Mouse (Mus musculus) hematopoietic stem cell, adult 5-6 weeks (primary cell): ENCODE results near the gene Cela1. TPM values are rescaled to one million over a fixed set of nuclear protein-coding genes. Genes with fewer than 3 reads are reported as not detected.

Source experiments
- ATAC-seq, 2 experiments: fragments of 125-278 bp in 1 of 2; replicated peaks in 1 of 2; 2 replicates each; pipeline ENCODE4 v1.8.0; 2016 to 2017; ENCODE audit warnings: inconsistent platforms in 2 of 2, mild to moderate bottlenecking in 2 of 2, moderate number of reproducible peaks in 2 of 2, low read depth in 1 of 2, moderate TSS enrichment in 1 of 2; ENCODE audit not compliant: low FRiP score in 2 of 2, poor library complexity in 2 of 2, severe bottlenecking in 2 of 2, insufficient read depth in 1 of 2, low TSS enrichment in 1 of 2
- total RNA-seq: library from RNA; stranded (forward); fragments of 172-1452, 232-1000 nt; gene quantifications from 2 replicates; pipeline ENCODE4 v1.2.3, GENCODE M21; 2017

Cela1 gene
- 4.8 and 14.2 TPM in 2 replicates for total RNA-seq

DNA sequence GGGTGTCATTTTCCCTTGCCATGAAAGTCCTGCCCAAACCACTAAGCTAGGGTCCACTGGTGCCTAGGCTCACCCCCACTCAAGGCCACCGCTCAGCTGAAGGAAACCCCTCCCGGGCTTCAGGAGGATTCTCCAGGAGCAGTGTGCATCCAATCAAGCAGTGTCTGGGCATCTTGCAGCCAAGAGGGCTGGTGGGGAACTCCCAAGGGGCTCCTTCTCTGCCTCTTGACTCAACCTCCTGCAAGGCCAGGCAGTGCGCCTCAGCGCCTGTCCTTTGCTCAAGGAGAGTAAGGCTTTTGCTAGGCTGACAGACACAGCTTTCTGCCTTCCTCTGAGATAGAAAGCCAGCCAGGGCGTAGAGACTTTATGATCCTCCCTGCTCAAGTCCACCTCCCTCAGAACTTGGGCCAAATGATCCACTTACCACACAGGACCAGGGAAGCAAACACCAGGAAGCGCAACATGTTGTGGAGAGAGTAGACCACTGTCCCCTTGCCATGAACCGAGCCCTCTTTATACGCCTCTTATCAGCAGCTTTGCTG lies at the start of gene Cela1:
TSS of gene Cela1 (minus strand) at position 492 of the 542 bp plus-strand sequence.
- ATAC-seq: no peak

DNA sequence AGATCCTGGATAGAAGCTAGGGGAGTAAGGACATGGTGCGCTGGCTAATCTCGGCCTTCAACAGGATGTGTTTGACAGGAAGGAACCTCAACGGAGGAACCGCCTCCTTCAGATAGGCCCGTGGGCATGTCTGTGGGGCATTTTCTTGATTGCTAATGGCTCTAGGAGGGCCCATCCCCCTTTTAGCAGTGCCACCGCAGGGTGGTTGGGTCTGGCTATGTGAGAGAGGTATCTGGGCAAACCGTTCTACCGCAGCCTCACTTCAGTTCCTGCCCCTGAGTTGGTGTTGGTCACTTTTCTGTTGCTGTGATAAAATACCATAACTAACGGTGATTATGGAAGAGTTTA lies 48.2 kb upstream of the Cela1 start:
- ATAC-seq: peak; percentile 55 to 58

DNA sequence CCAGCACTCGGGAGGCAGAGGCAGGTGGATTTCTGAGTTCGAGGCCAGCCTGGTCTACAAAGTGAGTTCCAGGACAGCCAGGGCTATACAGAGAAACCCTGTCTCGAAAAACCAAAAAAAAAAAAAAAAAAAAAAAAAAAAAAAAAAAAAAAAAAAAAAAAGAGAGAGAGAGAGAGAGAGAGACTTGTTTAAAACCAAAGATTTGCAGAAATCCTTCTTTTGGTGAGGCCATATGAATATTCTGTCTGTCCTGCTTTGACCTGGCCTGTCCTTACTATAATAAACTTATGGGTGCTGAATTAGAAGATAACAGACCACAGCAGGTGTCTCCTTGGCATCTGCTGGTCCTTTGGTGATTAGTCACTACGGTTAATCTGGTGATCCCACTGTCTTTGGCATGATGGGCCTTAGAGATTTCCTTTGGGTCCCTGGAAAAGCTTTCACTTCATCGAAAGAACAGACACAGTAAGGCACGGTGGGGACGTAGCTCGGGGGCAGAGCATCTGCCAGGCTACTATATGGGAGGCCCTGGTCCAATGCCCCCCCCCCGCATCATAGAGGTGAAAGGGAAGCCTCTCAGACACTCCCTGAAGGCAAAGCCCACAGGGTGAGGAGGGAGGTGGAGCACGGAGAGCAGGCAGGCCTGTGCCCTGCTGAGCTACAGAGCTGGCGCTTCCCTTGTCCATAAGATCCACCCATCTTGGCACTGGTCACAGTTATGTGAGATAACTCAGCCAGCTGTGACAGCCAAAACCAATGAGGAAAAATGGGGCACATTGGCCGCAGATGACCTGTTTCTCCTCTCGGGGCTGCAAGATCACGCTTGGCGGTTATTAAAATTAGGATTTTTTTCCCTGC lies 47.6 kb upstream of the Cela1 start:
- peak; percentile 17 to 20; a peak in 3 of 4 replicates for ATAC-seq

DNA sequence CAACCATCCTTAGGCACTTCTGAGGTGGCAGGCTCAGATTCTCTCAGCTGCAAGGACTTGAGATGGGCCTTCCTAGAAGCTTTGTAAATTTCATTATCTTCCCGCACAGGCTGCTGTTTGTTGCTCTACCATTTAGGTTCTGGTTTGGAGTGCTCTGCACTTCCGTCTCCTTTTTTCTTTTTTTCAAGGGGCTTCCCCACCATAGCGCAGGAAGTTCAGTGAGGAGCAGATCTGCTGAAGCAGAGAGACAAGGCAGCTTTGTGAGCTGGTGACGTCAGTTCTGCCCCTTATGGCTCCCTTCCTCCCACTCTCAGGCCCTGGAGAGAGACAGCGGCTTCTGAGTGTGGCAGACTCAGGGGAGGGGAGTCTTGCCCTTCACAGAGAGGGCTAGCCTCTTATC lies 44.9 kb upstream of the Cela1 start:
- peak; percentile 59 to 64 for ATAC-seq

DNA sequence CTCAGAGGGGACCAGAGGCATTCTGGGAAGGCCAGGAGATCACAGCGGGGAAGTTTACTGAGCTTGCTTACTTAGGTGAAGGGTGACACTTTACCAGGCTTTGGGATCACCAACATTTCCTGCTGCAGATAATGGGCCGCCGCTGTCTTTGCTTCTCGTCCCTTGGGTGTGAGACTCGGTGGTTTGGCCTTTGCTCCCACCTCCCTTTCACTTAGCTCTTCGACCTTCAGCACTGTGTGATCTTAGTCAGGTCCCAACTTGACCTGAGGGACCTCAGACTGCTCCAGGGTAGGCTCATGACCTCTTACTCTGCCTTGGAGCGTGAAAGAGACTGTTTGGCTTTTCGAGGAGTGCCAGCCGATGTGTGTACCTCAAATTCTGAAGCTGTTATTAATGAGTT lies 43.4 kb upstream of the Cela1 start:
- ATAC-seq: no peak

DNA sequence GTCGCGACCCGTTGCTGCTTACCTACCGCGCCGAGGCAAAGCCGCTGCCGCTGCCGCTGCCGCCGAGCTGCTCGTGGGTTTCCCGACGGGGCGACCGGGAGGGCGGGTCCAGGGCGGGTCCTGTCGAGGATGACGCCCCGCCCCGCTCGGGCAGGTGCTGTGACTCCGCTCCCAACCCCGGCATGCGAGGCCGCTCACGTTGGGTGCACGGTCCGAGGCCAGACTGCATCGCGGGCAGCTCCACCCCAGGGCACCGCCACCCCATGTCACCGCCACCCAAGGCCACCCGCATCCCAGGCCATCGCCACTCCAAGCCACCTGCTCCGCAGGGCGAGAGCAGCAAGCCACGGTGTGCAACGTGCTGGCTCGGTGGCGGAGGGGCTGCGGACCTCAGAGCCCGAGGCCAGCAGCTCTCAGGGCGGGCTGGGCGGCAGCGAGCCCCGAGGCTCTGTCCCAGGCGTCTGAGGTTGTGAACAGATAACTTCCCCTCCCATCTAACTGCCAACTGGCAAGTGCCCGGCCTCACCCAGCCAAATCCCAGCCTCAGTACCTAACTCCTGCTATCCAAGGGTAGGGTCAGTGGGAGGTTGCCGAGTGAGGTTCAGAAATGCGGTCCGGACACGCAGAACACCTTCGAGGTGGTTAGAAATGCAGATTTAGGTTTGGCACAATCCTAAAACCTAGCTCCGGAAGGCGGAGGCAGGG lies 41.7 kb upstream of the Cela1 start, which contains the start of gene Galnt6:
TSS of gene Galnt6 (minus strand) at position 96 of the 705 bp plus-strand sequence.
- ATAC-seq: peak in 1 of 2 experiments; percentile 30; a peak in 2 of 4 replicates

DNA sequence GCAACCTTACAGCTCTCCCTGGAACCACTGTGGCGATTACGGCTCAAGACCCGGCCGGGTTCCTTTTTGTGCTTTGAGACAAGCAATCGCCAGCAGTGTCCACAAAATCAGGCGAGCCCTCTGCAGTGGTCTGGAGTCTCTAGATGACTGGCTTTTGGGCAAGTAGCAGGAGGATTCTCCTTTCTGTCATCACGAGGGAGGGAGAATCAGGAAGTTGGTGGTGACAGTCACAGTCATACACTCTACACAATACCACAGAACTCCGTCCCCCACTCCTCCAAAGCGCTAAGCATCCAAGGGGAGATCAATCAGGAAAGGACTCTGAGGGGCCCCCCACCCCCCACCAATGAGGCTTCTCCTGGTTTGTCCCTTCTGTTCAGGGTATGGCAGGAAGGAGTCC lies 40.9 kb upstream of the Cela1 start:
- ATAC-seq: peak in 1 of 2 experiments; percentile 33; a peak in 1 of 4 replicates

DNA sequence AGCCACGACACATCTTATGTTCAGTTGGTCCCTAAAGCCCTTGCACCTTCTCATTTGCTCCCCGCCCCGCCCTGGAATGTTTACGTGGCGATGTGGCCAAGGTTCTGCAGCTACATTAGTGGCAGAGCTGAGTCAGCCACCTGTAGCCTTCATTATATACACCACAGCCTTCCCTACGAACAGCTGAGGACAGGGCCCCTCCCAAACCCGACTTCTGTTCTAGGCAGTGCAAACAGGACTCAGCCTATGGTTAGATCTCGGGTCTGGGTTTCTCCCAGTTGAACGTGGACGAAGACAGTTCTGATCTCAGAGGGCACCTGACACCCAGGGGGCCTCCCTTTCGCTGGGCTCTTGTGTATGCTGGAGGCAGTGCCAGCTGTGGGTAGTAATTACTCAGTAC lies 40.1 kb upstream of the Cela1 start:
- no peak for ATAC-seq

DNA sequence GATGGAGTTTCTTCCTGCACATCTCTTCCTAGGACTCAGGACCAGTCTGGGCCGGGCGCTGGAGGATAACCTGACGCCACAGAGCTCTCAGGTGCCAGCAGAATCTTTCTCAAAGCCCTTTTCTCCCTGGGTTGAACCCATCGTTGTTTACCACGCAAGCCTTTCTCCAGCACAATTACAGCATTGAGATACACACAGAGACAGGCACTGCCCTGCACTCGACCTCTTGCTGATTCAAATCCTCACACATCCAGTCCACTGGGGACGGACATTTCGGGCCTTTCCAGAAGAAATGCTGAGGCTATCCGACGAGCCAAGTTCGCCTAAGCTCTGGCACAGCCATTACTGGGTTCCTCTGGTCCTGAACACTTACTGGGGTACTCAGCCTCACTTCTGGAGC lies 39.0 kb upstream of the Cela1 start:
- no peak for ATAC-seq

DNA sequence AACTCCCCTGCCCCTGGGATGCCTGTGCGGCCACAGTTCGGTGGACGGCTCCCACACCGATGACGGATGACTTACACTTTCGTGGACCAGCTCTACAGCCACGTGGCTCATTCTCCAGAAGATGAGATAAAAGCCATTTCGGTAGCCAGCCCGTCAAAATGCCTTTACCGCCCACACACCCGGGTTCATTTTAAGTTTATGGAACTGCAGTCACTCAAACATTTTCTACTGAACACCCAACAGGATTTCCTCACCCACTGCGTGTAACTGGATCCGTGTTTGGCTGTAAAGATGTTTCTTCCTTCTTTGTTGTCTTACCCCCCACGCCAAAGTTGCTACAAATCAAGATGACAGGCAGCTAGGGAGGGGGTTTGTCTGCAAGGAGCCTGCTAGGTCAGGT lies 35.8 kb upstream of the Cela1 start:
- ATAC-seq: no peak

DNA sequence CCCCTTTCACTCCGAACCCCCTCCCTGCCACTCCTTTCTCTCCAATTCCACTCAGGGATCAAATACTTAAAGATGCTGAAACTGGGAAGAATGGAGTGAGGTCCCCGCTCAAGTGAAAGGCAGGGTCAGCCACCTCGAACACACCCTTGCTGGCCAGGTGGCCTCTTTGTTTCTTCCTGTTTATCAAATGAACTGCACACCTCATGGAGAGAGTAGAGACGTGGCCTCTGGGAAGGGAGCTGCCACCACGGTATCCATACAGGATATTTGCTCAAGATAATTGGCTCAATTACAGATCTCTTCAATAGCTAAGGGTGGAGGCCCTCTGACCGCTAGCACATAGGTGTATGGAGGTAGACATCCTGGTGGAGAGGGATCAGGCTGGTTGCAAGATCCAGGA lies 34.8 kb upstream of the Cela1 start:
- no peak for ATAC-seq

DNA sequence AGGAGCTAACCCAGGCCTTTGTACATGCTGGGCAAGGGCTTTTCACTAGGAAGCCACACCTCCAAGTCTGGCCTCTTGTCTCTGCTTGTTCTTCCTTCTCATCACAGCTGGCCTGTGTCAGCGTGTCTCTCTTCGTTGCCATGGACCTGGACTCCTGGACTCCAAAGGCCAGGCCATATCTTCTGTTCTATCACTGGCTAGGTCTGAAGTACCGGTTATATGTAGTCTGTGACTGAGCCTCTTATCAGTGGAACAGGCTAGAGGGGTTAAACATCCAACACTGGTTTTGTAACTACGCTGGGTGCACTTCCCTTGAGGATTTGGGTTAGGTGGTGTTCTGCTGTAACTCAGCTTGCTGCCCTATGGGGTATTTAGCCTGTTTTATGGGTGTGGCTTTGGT lies 34.3 kb upstream of the Cela1 start:
- no peak for ATAC-seq

DNA sequence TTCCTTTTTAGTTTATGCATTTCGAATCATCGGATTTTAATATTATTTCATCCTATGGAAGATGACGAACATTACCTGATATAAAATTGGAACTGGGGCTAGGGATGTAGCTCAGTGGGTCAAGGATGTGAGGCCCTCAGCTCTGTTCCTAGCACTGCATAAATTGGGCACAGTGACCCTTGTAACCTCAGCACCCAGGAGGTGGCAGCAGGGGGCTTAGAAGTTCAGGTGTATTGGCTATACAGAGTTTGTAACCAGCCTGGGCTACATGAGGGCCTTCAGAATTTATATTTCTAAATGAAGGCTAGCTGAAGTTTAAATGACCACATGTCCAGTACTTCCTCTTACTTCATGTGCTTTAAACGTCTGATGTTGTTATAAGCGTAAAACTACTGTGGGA lies 33.7 kb upstream of the Cela1 start:
- no peak for ATAC-seq

DNA sequence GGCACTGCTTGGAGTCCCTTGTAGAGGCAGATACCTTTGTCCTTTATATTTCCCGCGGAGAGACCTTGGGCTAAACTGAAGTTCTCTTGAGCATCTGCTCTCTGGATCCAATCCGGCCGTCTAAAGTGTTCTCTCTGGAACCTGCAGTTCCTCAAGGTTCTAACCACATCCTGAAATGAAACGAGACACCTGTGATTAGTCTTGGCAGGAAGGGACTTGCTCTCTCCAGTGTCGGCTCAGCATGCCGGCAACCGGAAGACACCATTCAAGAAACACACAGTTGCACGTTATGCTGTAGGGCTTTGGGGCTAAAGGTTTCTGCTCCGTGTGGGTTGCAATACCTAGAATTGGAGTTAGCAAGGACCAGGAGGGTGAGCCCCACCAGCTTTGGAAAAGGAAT lies 32.3 kb upstream of the Cela1 start:
- peak in 1 of 2 experiments; percentile 34; a peak in 1 of 4 replicates for ATAC-seq

DNA sequence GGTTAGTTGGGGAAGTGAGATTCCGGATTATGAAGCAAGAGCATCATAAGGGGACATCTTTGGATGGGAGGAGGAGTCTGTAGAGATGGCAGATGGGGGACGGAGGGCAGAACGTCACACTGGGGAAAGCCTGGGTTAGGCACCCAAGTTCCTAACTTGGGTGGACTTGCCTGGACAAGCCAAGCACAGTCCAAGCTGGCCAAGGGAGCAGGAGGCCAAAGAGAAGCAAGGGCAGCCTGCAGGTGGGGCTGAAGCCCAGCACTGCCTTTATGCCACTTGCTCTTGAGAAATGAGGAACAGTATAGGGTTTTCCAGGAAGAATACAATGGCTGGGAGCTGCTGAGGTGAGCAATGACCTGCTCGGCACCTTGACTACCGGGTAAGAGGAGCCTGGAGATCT lies 31.5 kb upstream of the Cela1 start:
- ATAC-seq: no peak

DNA sequence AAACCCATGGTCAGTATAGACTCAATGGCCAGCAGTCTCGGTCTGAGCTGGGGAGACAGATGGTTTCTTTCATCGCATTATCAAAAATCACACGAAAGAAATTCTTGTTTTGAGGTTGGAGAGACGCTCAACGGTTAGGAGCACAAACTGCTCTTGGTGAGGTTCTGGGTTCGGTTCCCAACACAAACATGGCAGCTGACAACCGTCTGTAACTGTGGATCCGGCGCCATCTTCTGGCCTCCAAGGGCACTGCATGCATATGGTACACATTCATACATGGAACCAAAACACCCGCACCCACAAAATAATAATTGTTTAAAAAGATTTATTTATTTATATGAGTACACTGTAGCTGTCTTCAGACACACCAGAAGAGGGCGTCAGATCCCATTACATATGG lies 30.9 kb upstream of the Cela1 start:
- no peak for ATAC-seq

DNA sequence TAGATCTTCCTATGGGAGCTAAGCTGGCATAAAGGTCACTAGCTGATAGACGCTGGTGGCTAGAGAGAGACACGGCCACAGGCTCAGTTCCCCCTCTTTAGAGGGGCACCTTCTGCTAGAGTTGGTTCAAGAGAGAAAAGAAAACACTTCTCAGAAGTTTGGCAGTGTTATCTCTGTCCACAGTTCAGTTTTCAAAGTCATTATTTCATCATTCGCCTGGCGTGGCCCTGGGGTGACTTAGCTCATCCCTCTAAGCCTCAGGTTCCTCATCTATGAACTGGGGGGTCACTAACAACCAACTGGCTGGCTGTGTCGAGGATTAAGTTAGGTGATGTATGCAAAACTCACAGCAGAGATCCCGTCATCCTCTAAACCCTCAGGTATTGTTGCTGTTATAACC lies 30.2 kb upstream of the Cela1 start:
- no peak; a peak in 1 of 4 replicates for ATAC-seq

DNA sequence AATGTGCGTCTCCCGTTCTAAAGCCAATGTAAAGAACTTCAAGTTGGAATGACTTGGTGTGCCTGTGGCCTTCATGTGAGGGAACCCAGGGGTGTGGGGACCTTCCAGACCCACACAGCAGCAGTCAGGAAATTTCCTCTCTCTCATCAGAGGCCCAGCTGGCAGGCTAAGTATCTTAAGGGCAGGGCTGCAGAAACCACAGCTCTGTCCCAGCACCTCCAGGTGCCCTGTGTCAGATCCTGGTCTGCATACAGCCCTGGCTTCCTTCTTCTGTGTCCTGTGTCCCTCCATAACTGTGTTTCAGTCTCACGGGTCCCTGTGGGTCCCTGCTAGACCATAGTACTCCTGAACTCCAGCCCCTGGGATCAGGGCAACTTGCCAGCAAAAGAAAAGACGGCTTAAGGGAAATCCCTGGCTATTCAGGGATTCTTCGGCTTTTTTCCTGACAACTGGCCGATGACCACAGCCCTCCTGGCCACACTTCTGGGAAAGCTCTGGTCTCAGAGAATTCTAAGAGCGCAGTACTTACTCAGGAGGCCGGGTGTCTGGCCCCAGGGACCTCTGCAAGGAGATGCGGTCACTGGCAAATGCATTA lies 27.8 kb upstream of the Cela1 start:
- no peak for ATAC-seq
